Comparison of ENCODE assay signal across 26 mouse cellular contexts in genomic region chr12:7774127-7774526, GRCm38 (mm10).
"Had no signal": no experiment of that assay in that cellular context is flagged by ENCODE, and none has a peak within 500 bp of the region (broad histone marks: within the 10 kb centered on the region; RNA-seq: fewer than 3 reads in every experiment).

No protein-coding gene starts in this region.

- H3K9ac ChIP-seq: heart, embryonic 13.5 days; heart, embryonic 15.5 days; hindbrain, embryonic 12.5 days; hindbrain, embryonic 14.5 days; intestine, embryonic 15.5 days; limb, embryonic 12.5 days had no signal

- H3K9me3 ChIP-seq: heart, embryonic 13.5 days; heart, embryonic 15.5 days; hindbrain, embryonic 10.5 days; hindbrain, embryonic 12.5 days; intestine, embryonic 15.5 days; limb, embryonic 10.5 days; limb, embryonic 12.5 days had no signal

- H3K27ac ChIP-seq: gastrocnemius, adult 2 months; heart, adult 2 months; heart, embryonic 13.5 days; heart, embryonic 15.5 days; hindbrain, embryonic 10.5 days; hindbrain, embryonic 12.5 days; hindbrain, embryonic 14.5 days; intestine, embryonic 15.5 days; layer of hippocampus, adult 2 months; left cerebral cortex, adult 2 months; limb, embryonic 10.5 days; limb, embryonic 12.5 days had no signal

- H3K36me3 ChIP-seq: heart, embryonic 13.5 days; heart, embryonic 15.5 days; hindbrain, embryonic 10.5 days; hindbrain, embryonic 12.5 days; intestine, embryonic 15.5 days; limb, embryonic 10.5 days; limb, embryonic 12.5 days had no signal

- H3K27me3 ChIP-seq: heart, embryonic 13.5 days; heart, embryonic 15.5 days; hindbrain, embryonic 12.5 days; intestine, embryonic 15.5 days; limb, embryonic 12.5 days had no signal

- DNase-seq: gastrocnemius, adult 2 months; gastrocnemius, postnatal 10 days; gastrocnemius, postnatal 25 days; heart, adult 2 months; heart, postnatal 14 days; heart, postnatal 36 days; kidney, adult 18-20 months; kidney, adult 8-10 months; kidney, postnatal 10 days; kidney, postnatal 25 days; kidney, postnatal 4 days; liver had no signal

- ATAC-seq: hindbrain, embryonic 16.5 days; inflammation-experienced regulatory T-cells, adult 6 months; intestine, embryonic 15.5 days; intestine, postnatal 0 days had no signal

- H3K4me1 ChIP-seq: intestine, embryonic 15.5 days; limb, embryonic 10.5 days; limb, embryonic 12.5 days had no signal

- H3K4me2 ChIP-seq: heart, embryonic 13.5 days; heart, embryonic 15.5 days; hindbrain, embryonic 12.5 days; hindbrain, embryonic 14.5 days; intestine, embryonic 15.5 days; limb, embryonic 12.5 days; liver, embryonic 11.5 days had no signal

- H3K4me3 ChIP-seq: gastrocnemius, adult 2 months; heart, adult 2 months; heart, embryonic 13.5 days; heart, embryonic 15.5 days; hindbrain, embryonic 10.5 days; hindbrain, embryonic 12.5 days; intestine, embryonic 15.5 days; layer of hippocampus, adult 2 months; left cerebral cortex, adult 2 months; limb, embryonic 10.5 days; limb, embryonic 12.5 days had no signal
